Mouse (Mus musculus): ENCODE results near the gene Maco1.
"Not testable (repeated sequence)": the region's sequence is repeated elsewhere in the genome, so short reads cannot be mapped to it uniquely, and the experiment has no call there.

Maco1 gene

GRCm38 (mm10) chr4:134813406-134814228, 39.5 kb downstream of the Maco1 start:
- no peak for DNase-seq

GRCm38 (mm10) chr4:134804765-134805164, 48.4 kb downstream of the Maco1 start:
- peak; percentile 73 to 82 for DNase-seq

- DNase-seq, result no peak
Measured at GRCm38 (mm10) chr4:134802765-134803164, 50.4 kb downstream of the Maco1 start.

- DNase-seq, result no peak
Measured at GRCm38 (mm10) chr4:134802155-134802554, 51.0 kb downstream of the Maco1 start.

- DNase-seq, result no peak
Measured at GRCm38 (mm10) chr4:134800693-134801092, 52.5 kb downstream of the Maco1 start.

- DNase-seq, result no peak
Measured at GRCm38 (mm10) chr4:134800098-134800497, 53.0 kb downstream of the Maco1 start.

DNA sequence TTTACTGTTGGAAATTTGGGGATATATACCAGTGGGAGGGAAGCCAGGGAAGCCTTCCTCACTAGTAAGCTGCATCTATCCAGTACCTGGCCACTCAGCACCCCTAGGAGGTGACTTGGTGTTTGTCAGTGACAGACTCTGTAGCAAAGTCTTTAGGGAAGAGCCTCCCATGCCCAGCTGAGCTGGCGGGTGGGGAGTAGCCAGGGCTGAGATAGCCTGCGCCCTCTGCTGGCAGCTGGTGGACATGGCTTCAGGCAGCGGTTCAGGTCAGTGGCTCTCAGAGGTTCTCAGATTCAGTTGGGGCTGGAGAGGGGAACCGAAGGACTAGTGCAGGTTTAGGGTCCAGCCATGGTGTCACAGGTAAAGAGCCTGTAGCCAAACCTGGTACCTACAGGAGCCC, 53.9 kb downstream of the Maco1 start:
- peak; percentile 82 to 87 for DNase-seq

DNA sequence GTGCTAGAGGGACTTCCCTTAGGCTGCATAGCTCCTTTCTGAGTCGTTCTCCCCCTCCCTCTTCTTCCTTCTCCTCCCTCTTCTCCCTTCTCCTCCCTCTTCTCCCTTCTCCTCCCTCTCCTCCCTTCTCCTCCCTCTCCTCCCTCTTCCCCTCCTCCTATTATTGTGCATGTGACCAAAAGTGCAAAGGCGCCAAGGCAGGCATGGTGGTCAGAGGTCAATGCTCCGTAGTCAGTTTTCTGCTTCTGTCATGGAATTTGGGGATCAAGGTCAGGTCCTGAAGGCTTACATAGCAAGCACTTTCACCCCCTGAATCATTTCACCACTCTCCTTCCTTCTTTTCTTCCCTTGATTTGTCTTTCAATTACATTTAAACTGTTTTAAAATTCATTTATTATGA, 54.3 kb downstream of the Maco1 start:
- no peak for DNase-seq

DNA sequence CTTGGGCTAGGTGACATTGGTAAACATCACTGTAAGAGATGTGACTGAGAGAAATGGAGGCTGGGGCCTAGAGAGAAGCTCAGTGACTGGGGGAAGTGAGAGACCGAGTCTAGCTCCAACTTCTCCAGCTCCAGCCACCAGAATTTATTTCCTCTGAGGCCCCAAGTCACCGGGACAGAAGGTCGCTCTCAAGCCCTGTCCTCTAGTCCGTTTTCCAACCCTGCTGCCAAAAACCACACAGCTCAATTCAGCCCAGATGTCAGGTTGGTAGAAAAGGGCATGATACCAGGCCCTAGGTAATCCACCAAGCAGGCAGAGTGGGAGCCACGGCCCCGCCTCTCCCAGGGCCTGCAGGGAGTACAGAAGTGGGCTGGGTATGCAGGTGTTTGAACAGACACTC, 55.5 kb downstream of the Maco1 start:
- DNase-seq, result peak in 1 of 2 experiments; percentile 29

GRCm38 (mm10) chr4:134796581-134797361, 56.4 kb downstream of the Maco1 start:
- DNase-seq, result peak; percentile 73 to 75

GRCm38 (mm10) chr4:134795819-134796485, 57.2 kb downstream of the Maco1 start:
- no peak for DNase-seq

DNA sequence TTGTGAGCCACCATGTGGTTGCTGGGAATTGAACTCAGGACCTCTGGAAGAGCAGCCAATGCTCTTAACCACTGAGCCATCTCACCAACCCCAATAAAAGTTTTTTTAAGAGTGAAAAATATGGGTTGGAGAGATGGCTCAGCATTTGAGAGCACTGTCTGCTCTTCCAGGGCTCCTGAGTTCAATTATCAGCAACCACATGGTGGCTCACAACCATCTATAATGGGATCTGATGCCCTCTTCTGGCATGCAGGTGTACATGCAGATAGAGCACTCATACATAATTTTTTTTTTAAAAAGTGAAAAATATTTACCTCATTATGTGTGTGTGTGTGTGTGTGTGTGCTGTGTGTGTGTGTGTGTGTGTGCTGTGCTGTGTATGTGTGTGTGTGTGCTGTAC, 58.2 kb downstream of the Maco1 start:
- DNase-seq, result not testable (repeated sequence)

DNA sequence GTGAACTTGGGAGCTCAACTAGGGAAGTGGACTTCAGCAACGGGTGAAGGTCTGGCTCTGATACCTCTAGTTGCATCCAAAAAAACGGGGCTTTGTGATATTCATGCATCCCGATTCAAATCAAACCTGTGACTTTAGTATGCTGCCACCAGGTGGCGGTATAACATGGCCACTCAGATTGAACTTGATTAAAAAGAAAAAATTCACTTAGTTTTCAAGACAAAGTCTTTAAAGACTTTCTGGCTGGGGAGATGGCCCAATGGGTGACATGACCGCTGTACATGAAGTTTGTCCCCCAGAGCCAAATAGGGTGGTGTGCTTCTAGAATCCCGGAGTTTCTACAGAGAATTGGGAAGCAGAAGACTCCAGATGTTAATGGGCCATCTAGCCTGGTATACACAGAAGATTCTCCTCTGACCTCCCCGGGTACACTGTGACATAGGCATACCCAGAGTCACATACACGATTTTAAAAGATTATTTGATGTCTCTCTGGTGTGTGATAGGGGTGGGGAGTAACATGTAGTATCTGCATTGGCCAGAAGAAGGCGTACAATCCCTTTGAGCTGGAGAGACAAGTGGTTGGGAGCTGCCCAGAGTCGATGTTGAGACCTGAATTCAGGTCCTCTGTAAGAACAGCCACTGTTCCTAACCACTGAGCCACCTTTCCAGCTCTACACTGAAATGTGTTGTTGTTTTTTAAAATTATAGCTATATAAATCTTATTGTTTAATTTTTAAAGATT, 59.8 kb downstream of the Maco1 start:
- peak; percentile 65 to 77 for DNase-seq

DNA sequence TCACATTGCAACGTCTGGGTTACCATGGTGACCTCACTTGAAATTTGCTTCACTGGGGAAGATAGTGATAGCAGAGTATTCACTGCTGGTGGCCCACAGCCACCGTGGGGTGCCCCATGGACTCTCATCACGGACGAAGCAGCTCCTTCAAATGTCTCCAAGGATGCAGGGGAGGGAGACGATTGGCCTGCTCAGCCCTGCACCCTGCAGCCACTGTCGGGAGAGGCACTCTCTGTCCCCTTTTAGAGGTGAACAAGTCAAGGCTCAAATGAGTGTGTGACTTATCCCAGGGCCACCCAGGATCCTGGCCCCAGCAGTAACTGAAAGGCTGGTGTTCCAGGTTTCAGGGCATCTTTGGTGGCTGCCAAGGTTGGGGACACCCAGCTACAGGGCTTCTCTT, 61.4 kb downstream of the Maco1 start:
- DNase-seq, result no peak

GRCm38 (mm10) chr4:134786946-134787345, 66.2 kb downstream of the Maco1 start:
- DNase-seq, result no peak

- DNase-seq, result peak in 1 of 2 experiments; percentile 61
Measured at GRCm38 (mm10) chr4:134784701-134785100, 68.4 kb downstream of the Maco1 start.

- no peak for DNase-seq
Measured at GRCm38 (mm10) chr4:134779136-134779934, 73.8 kb downstream of the Maco1 start.

- no peak for DNase-seq
Measured at GRCm38 (mm10) chr4:134776246-134776645, 76.9 kb downstream of the Maco1 start.

DNA sequence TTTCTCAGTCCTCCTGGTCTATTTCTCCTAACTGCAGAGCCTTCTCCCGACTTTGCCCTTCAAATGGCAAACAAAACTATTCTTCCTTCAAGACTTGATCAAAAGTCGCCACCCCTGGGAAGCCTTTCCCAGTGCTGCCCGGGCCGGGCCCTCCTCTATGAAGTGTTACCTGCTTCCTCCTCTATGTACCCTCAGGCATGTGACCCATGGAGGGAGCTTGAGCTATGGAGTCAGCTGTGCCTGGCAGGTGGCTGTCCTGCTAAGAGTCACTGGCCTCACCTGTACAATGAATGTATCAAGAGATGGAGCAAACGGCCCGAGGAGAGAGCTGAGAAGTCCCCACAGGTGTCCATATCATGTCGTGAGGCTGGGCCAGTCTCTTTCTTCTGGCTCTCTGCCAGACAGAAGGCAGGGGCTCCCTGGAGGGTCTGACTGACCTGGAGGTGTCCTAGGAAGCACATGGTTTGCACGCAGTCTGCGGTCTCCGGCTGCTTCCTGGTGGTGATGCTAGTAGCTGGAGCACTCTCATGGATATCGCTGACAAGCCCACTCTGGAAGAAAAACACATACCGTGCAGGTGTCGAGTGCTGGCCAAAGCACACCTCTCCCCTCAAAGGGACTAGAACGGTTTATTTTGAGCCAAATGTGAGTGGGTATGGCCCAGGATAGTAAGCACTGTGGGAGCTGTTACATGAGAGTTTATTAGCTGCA, 77.8 kb downstream of the Maco1 start:
- peak in 1 of 2 experiments; percentile 14 for DNase-seq

- peak in 1 of 2 experiments; percentile 12 for DNase-seq
Measured at GRCm38 (mm10) chr4:134774126-134774525, 79.0 kb downstream of the Maco1 start.

Data from cerebellum, postnatal 25 days (tissue).